Mouse (Mus musculus): ENCODE data around the gene Tial1. TPM values are rescaled to one million over a fixed set of nuclear protein-coding genes. Genes with fewer than 3 reads are reported as not detected.

Gene Tial1
- total RNA-seq, 4 experiments from 2014 or later: 41.9 to 46.8 (median 44.8) TPM

Small RNAs within 50 kb of the gene (microRNA-seq; reads per million reads assigned to microRNA genes)
- not detected for gene Gm24365

Other genes with a start within 250 kb of the Tial1 start
- gene Armc5, start 224.4 kb downstream of the Tial1 start, total RNA-seq (2022): 10 to 100 TPM in 1 of 4 experiments, 1 to 10 TPM in 3; 7.0 to 10.5 (median 7.9) TPM
- 1 to 10 TPM; 3.0 to 4.0 (median 3.6) TPM for gene 9130023H24Rik, start 223.7 kb downstream of the Tial1 start, total RNA-seq (2022)
- gene Tgfb1i1, start 214.9 kb downstream of the Tial1 start, total RNA-seq (2022): 10 to 100 TPM; 13.5 to 15.7 (median 14.6) TPM
- gene Slc5a2, start 196.1 kb downstream of the Tial1 start, total RNA-seq (2022): not detected
- gene BC017158, start 163.5 kb downstream of the Tial1 start, total RNA-seq (2022): 1 to 10 TPM; 5.8 to 6.9 (median 6.5) TPM
- 10 to 100 TPM in 1 of 4 experiments, 1 to 10 TPM in 3; 6.9 to 11.3 (median 9.2) TPM for gene Rgs10, start 43.0 kb downstream of the Tial1 start, total RNA-seq (2022)
- 100 to 1,000 TPM; 281 to 370 (median 342) TPM for gene Bag3, start 61.9 kb upstream of the Tial1 start, total RNA-seq (2022)
- gene Inpp5f, start 149.6 kb upstream of the Tial1 start, total RNA-seq (2022): 1 to 10 TPM; 4.0 to 6.2 (median 4.8) TPM